Mouse (Mus musculus) stomach, postnatal 0 days (tissue): ENCODE measurements around the gene Nprl3.

Experiments used
- CTCF ChIP-seq: IDR thresholded peaks from 2 replicates; pipeline ENCODE4 v1.5.1; 2016; ENCODE audit warnings: antibody characterized with exemption, low read depth, mild to moderate bottlenecking, moderate library complexity
- EP300 ChIP-seq: optimal IDR thresholded peaks from 2 replicates; pipeline ENCODE3; 2016; ENCODE audit warnings: antibody characterized with exemption

- TF ChIP-seq CTCF (no peak), EP300 (no peak)
These were observed 20.0 kb upstream of the Nprl3 start for GRCm38 (mm10) chr11:32287493-32287825.
